Mouse (Mus musculus): Measurements from ENCODE around the gene Raf1. TPM values are rescaled to one million over a fixed set of nuclear protein-coding genes. Genes with fewer than 3 reads are reported as not detected.

Gene Raf1
- polyA plus RNA-seq, 1 experiment from 2014 or later = 160 TPM

DNA sequence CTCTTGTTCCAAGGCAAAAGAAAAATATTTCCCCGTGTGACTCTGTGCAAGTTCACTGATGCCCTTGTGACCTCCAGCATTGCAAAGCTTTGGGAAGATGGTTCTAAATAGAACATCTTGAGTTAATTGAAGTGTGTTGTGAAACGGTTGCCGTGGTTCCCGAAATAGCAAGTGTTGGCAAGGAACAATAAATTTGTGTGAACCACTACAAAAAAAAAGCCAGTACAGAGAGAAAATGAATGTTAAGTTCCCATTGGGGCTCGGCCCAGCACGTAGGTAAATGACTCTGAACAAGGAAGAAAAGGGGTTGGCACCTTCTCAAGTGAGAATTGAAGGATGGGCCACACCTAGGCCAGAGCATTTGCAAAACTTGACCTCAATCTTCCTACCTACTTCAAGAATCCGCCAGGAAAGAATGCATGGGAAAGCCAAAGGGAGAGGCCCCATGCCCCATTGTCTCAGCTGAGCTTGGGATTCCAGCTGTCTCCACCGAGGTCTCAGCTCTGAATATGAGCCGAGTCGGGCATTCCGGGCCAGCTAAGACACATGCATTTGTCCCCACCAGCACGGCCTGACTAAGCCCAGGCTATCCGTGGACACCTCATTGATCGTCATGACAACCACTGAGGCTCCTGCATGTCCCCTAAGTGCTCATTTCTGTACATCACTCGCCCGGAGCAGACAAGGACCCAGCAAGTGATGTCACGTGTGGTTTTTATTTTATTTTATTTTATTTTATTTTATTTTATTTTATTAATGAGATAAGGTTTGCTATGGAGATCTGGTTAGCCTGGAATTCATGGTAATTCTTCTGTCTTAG is 21.5 kb upstream of the Raf1 start:
- ATAC-seq = no peak
- 0 out of 2 replicates have a peak, but pooled peaks cover under 1% of the 10 kb centered on the region for H3K9me3 ChIP-seq (ENCODE audit: control insufficient read depth, low read length)
- no peak overlapping the region for H3K9ac ChIP-seq (replicated peaks; ENCODE audit: low read depth, low read length)
- no peaks in the 10 kb centered on the region for H3K27me3 ChIP-seq (replicated peaks; ENCODE audit: control insufficient read depth, insufficient read depth, low read length)
- H3K4me1 ChIP-seq (replicated peaks; ENCODE audit: control insufficient read depth, insufficient read depth, low read length) = no peaks in the 10 kb centered on the region; the same call in 1 of the 2 replicates
- H3K4me3 ChIP-seq (replicated peaks; ENCODE audit: low read length) = no peak overlapping the region
- WGBS = 63% methylated on average over 17 of the region's 17 CpGs
- H3K36me3 ChIP-seq (ENCODE audit: control insufficient read depth, insufficient read depth) = no peaks in the 10 kb centered on the region
- H3K4me2 ChIP-seq (ENCODE audit: low read length) = no peak overlapping the region
- no peak overlapping the region for H3K27ac ChIP-seq (ENCODE audit: low read length)

DNA sequence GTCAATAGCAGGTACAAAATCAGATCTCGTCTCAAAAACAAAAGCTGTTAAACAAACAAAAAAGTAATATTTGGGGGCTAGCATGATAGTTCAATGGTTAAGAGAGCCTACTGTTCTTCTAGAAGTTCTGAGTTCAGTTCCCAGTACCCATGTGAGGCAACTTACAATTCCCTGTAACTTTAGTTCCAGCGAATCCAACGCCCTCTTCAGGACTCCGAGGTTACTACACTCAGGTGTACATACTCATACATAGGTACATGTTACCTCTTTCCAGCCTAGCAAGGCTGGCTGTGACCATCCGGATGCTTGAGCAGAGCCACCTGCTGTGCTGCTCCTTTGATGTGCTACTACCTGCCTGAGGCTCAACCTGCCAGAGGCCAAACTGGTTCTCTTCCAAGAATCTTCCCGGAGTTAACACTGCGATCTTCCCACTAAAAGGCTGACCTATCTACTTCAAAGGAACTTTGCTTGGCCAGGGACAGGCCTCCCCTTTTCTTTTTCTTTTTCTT is 20.3 kb upstream of the Raf1 start:
- 86% methylated on average over 7 of the region's 7 CpGs for WGBS
- H3K9ac ChIP-seq (replicated peaks; ENCODE audit: low read depth, low read length) = no peak overlapping the region
- H3K27ac ChIP-seq (ENCODE audit: low read length) = no peak overlapping the region
- H3K4me3 ChIP-seq (replicated peaks; ENCODE audit: low read length) = no peak overlapping the region
- H3K4me2 ChIP-seq (ENCODE audit: low read length) = no peak overlapping the region
- H3K4me1 ChIP-seq (replicated peaks; ENCODE audit: control insufficient read depth, insufficient read depth, low read length) = no peaks in the 10 kb centered on the region; the same call in 1 of the 2 replicates
- ATAC-seq = no peak
- H3K36me3 ChIP-seq (ENCODE audit: control insufficient read depth, insufficient read depth) = no peaks in the 10 kb centered on the region
- no peaks in the 10 kb centered on the region for H3K27me3 ChIP-seq (replicated peaks; ENCODE audit: control insufficient read depth, insufficient read depth, low read length)
- 0 out of 2 replicates have a peak, but pooled peaks cover 4% of the 10 kb centered on the region for H3K9me3 ChIP-seq (ENCODE audit: control insufficient read depth, low read length)

DNA sequence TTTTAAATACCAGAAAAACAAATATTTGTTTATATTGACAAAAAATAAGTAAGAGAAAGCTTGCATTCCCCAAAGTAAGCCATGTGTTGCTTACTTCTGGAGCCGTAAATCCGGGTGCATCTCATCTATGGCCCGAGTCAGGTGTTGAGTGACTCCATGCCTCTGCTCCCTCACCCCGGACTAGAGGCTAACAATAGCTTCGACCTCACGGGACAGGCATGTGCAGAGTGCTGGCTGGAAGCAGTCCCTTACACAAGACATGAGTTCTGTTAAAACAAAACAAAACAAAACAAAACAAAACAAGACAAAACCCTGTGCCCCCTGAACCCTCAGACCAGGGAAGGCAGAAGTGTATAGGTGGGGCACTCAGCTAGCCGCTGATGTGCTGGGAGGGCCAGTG is 18.7 kb upstream of the Raf1 start:
- H3K9me3 ChIP-seq (ENCODE audit: control insufficient read depth, low read length) = 0 out of 2 replicates have a peak, but pooled peaks cover 4% of the 10 kb centered on the region
- no peak overlapping the region for H3K27ac ChIP-seq (ENCODE audit: low read length)
- 49% methylated on average over 7 of the region's 7 CpGs for WGBS
- H3K27me3 ChIP-seq (replicated peaks; ENCODE audit: control insufficient read depth, insufficient read depth, low read length) = no peaks in the 10 kb centered on the region
- no peak overlapping the region for H3K4me2 ChIP-seq (ENCODE audit: low read length)
- no peak for ATAC-seq
- H3K4me1 ChIP-seq (replicated peaks; ENCODE audit: control insufficient read depth, insufficient read depth, low read length) = no peaks in the 10 kb centered on the region; the same call in 1 of the 2 replicates
- no peak overlapping the region for H3K4me3 ChIP-seq (replicated peaks; ENCODE audit: low read length)
- H3K9ac ChIP-seq (replicated peaks; ENCODE audit: low read depth, low read length) = no peak overlapping the region
- H3K36me3 ChIP-seq (ENCODE audit: control insufficient read depth, insufficient read depth) = no peaks in the 10 kb centered on the region

GRCm38 (mm10) chr6:115694441-115694842 is 18.0 kb upstream of the Raf1 start:
- Histone ChIP-seq H3K27ac (ENCODE audit: low read length) (no peak overlapping the region), H3K27me3 (replicated peaks; ENCODE audit: control insufficient read depth, insufficient read depth, low read length) (no peaks in the 10 kb centered on the region), H3K4me3 (replicated peaks; ENCODE audit: low read length) (no peak overlapping the region), H3K4me1 (replicated peaks; ENCODE audit: control insufficient read depth, insufficient read depth, low read length) (no peaks in the 10 kb centered on the region; the same call in 1 of the 2 replicates), H3K4me2 (ENCODE audit: low read length) (no peak overlapping the region), H3K9me3 (ENCODE audit: control insufficient read depth, low read length) (0 out of 2 replicates have a peak, but pooled peaks cover 4% of the 10 kb centered on the region), H3K9ac (replicated peaks; ENCODE audit: low read depth, low read length) (no peak overlapping the region), H3K36me3 (ENCODE audit: control insufficient read depth, insufficient read depth) (no peaks in the 10 kb centered on the region)
- 52% methylated on average over 9 of the region's 9 CpGs for WGBS
- ATAC-seq = no peak

DNA sequence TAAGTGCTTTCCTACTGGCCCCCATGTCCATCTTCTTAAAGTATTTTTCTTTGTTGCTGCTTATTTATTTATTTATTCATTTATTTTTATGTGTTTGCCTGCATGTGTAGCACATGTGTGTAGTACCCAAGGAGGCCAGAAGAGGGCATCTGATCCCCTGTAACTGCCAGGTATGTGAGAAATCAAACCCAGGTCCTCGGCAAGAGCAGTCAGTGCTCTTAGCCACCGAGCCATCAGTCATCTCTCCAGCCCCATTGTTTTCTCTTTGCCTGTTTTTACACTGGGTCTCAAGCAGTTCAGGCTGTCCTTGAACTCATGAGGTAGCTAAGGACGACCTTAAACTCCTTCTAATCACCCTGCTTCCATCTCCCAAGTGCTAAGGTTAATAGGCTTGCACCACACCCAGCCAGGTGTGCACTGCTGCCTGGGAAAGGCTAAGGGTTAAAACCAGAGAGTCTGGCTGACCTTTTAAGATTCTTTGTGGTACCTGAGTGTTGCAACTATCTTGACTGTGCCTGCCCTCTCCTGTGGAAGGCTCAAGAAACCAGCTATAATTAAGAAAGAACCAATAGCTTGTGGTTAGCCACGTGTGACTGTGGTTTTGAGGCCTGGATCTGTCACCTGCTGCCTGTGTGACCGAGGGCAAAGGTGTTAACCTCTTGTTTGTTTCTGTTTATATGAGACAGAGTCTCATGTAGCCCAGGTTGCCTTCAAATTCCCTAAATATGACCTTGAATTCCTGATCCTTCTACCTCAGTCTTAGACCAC is 16.7 kb upstream of the Raf1 start:
- Histone ChIP-seq H3K9ac (replicated peaks; ENCODE audit: low read depth, low read length) (no peak overlapping the region), H3K27me3 (replicated peaks; ENCODE audit: control insufficient read depth, insufficient read depth, low read length) (no peaks in the 10 kb centered on the region), H3K4me2 (ENCODE audit: low read length) (no peak overlapping the region), H3K4me1 (replicated peaks; ENCODE audit: control insufficient read depth, insufficient read depth, low read length) (no peaks in the 10 kb centered on the region; the same call in 1 of the 2 replicates), H3K9me3 (ENCODE audit: control insufficient read depth, low read length) (0 out of 2 replicates have a peak, but pooled peaks cover 4% of the 10 kb centered on the region), H3K36me3 (ENCODE audit: control insufficient read depth, insufficient read depth) (no peaks in the 10 kb centered on the region), H3K4me3 (replicated peaks; ENCODE audit: low read length) (no peak overlapping the region), H3K27ac (ENCODE audit: low read length) (no peak overlapping the region)
- ATAC-seq = no peak
- 76% methylated on average over 5 of the region's 5 CpGs for WGBS

- Histone ChIP-seq H3K27me3 (replicated peaks; ENCODE audit: control insufficient read depth, insufficient read depth, low read length) (no peaks in the 10 kb centered on the region), H3K9me3 (ENCODE audit: control insufficient read depth, low read length) (0 out of 2 replicates have a peak, but pooled peaks cover 4% of the 10 kb centered on the region), H3K4me2 (ENCODE audit: low read length) (no peak overlapping the region), H3K36me3 (ENCODE audit: control insufficient read depth, insufficient read depth) (no peaks in the 10 kb centered on the region), H3K27ac (ENCODE audit: low read length) (no peak overlapping the region), H3K9ac (replicated peaks; ENCODE audit: low read depth, low read length) (no peak overlapping the region), H3K4me1 (replicated peaks; ENCODE audit: control insufficient read depth, insufficient read depth, low read length) (no peaks in the 10 kb centered on the region), H3K4me3 (replicated peaks; ENCODE audit: low read length) (no peak overlapping the region)
- 67% methylated on average over 9 of the region's 9 CpGs for WGBS
- ATAC-seq = no peak
Measured at GRCm38 (mm10) chr6:115692163-115692950, 15.9 kb upstream of the Raf1 start.

GRCm38 (mm10) chr6:115690105-115690504 is 13.7 kb upstream of the Raf1 start:
- H3K4me2 ChIP-seq (ENCODE audit: low read length) = no peak overlapping the region
- no peak overlapping the region for H3K4me3 ChIP-seq (replicated peaks; ENCODE audit: low read length)
- no peaks in the 10 kb centered on the region for H3K36me3 ChIP-seq (ENCODE audit: control insufficient read depth, insufficient read depth)
- no peak for ATAC-seq
- H3K9me3 ChIP-seq (ENCODE audit: control insufficient read depth, low read length) = peaks cover 8% of the 10 kb centered on the region; the same call in 1 of the 2 replicates
- no peaks in the 10 kb centered on the region for H3K4me1 ChIP-seq (replicated peaks; ENCODE audit: control insufficient read depth, insufficient read depth, low read length)
- no peak overlapping the region for H3K27ac ChIP-seq (ENCODE audit: low read length)
- 97% methylated on average over 4 of the region's 4 CpGs for WGBS
- H3K27me3 ChIP-seq (replicated peaks; ENCODE audit: control insufficient read depth, insufficient read depth, low read length) = no peaks in the 10 kb centered on the region
- no peak overlapping the region for H3K9ac ChIP-seq (replicated peaks; ENCODE audit: low read depth, low read length)

- Histone ChIP-seq H3K9me3 (ENCODE audit: control insufficient read depth, low read length) (peaks cover 8% of the 10 kb centered on the region; the same call in 1 of the 2 replicates), H3K9ac (replicated peaks; ENCODE audit: low read depth, low read length) (no peak overlapping the region), H3K4me3 (replicated peaks; ENCODE audit: low read length) (no peak overlapping the region), H3K4me2 (ENCODE audit: low read length) (no peak overlapping the region), H3K27me3 (replicated peaks; ENCODE audit: control insufficient read depth, insufficient read depth, low read length) (no peaks in the 10 kb centered on the region), H3K36me3 (ENCODE audit: control insufficient read depth, insufficient read depth) (no peaks in the 10 kb centered on the region), H3K27ac (ENCODE audit: low read length) (no peak overlapping the region), H3K4me1 (replicated peaks; ENCODE audit: control insufficient read depth, insufficient read depth, low read length) (no peaks in the 10 kb centered on the region)
- 87% methylated on average over 4 of the region's 4 CpGs for WGBS
- no peak for ATAC-seq
Measured at GRCm38 (mm10) chr6:115688589-115688988, 12.2 kb upstream of the Raf1 start.
